Mouse (Mus musculus) olfactory bulb, adult 2 months (tissue): ENCODE measurements at regions not wholly inside any gene's neighbourhood (a gene's known extent, or its start where the extent isn't known, plus 50 kb on each side); places are given as distances from the start of the nearest gene placed in this dataset.
A peak's percentile ranks its signal among the peaks of the same experiment; 100 is the strongest.

Experiments used
- H3K27ac ChIP-seq: fragments of 200-500 bp; 2 replicates; pipeline ENCODE4 v1.5.1; 2012; ENCODE audit warnings: low read depth, low read length; ENCODE audit not compliant: insufficient read depth
- H3K4me1 ChIP-seq: fragments of 200-500 bp; 2 replicates; pipeline ENCODE4 v1.6.1; 2012; ENCODE audit warnings: low read length; ENCODE audit not compliant: control insufficient read depth, insufficient read depth
- H3K4me3 ChIP-seq: fragments of 200-500 bp; 2 replicates; pipeline ENCODE4 v1.5.1; 2012; ENCODE audit warnings: mild to moderate bottlenecking, low read depth, low read length, moderate library complexity; ENCODE audit not compliant: insufficient read depth
- CTCF ChIP-seq: fragments of 200-500 bp; IDR thresholded peaks from 2 replicates; pipeline ENCODE4 v1.5.1; 2012; ENCODE audit warnings: low read depth, mild to moderate bottlenecking, low read length, moderate library complexity; ENCODE audit not compliant: insufficient read depth
- POLR2A ChIP-seq: fragments of 200-500 bp; IDR thresholded peaks from 2 replicates; pipeline ENCODE4 v1.6.1; 2012; ENCODE audit warnings: mild to moderate bottlenecking, low read depth, low read length, moderate library complexity; ENCODE audit not compliant: insufficient read depth
- WGBS: fragments of 180-500 bp; shearing (Covaris S2); methylation state at CpG from one replicate; pipeline ENCODE4 v1.1.7; 2018; 5-methylcytosine and 5-hydroxymethylcytosine counted together

DNA sequence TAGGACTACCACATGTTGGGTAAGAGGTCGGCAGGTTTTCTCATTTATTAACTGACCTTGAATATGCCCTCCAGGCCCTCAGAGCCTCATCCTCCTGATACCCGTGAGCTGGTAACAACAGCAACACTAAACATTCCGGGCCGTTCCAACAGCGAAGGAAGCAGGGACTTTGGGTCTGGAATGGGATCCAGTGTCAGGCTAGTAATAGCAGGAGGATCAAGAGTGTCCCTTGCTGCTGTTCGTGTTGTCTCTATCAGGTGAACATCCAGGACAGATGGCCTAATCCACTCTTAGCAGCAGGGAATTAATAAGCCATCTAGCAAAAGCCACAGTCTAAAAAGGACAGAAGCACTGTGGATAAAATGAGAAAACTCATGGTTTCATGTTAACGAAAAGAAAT is 106.7 kb downstream of the Cpeb2 start:
- H3K4me1 ChIP-seq: peaks cover 3% of the 10 kb centered on the region
- H3K27ac ChIP-seq: no peak overlapping the region
- TF ChIP-seq CTCF (no peak), POLR2A (no peak)
- WGBS: 94% methylated on average over 7 of the region's 7 CpGs
- no peak overlapping the region for H3K4me3 ChIP-seq

- Histone ChIP-seq H3K4me1 (peaks cover 3% of the 10 kb centered on the region), H3K27ac (no peak overlapping the region), H3K4me3 (no peak overlapping the region)
- 84% methylated on average over 2 of the region's 2 CpGs for WGBS
- TF ChIP-seq POLR2A: no peak
- TF ChIP-seq CTCF: no peak
Observed at GRCm38 (mm10) chr5:43341475-43341874, 108.5 kb downstream of the Cpeb2 start.

DNA sequence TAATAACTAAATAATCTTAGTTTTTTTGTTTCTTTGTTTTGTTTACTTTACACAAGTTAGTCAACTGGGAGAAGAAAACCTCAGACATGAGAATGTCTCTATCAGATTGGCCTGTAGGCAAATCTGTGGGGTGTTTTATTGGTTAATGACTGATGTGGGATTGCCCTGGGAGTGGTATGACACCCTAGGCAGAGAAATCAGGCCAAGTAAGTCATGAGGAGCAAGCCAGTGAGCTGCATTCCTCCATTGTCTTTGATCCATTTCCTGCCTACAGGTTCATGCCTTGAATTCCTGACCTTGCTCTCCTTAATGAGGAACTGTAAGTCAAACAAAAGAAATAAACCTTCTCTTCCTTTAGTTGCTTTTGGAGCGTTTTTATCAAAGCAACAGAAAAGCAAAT is 111.5 kb downstream of the Cpeb2 start:
- H3K27ac ChIP-seq: no peak overlapping the region
- TF ChIP-seq CTCF: no peak
- no peak for TF ChIP-seq POLR2A
- no peaks in the 10 kb centered on the region for H3K4me1 ChIP-seq
- H3K4me3 ChIP-seq: no peak overlapping the region
- WGBS: 84% methylated on average over 1 of the region's 1 CpGs

GRCm38 (mm10) chr5:43350987-43351386 is 118.0 kb downstream of the Cpeb2 start:
- Histone ChIP-seq H3K4me3 (no peak overlapping the region), H3K4me1 (peaks cover 14% of the 10 kb centered on the region), H3K27ac (no peak overlapping the region)
- TF ChIP-seq CTCF: no peak
- TF ChIP-seq POLR2A: no peak
- 81% methylated on average over 2 of the region's 2 CpGs for WGBS

GRCm38 (mm10) chr5:43353021-43353990 is 120.3 kb downstream of the Cpeb2 start:
- peaks cover 14% of the 10 kb centered on the region for H3K4me1 ChIP-seq
- WGBS: 90% methylated on average over 23 of the region's 23 CpGs
- no peak overlapping the region for H3K27ac ChIP-seq
- no peak overlapping the region for H3K4me3 ChIP-seq
- TF ChIP-seq CTCF (no peak), POLR2A (no peak)

DNA sequence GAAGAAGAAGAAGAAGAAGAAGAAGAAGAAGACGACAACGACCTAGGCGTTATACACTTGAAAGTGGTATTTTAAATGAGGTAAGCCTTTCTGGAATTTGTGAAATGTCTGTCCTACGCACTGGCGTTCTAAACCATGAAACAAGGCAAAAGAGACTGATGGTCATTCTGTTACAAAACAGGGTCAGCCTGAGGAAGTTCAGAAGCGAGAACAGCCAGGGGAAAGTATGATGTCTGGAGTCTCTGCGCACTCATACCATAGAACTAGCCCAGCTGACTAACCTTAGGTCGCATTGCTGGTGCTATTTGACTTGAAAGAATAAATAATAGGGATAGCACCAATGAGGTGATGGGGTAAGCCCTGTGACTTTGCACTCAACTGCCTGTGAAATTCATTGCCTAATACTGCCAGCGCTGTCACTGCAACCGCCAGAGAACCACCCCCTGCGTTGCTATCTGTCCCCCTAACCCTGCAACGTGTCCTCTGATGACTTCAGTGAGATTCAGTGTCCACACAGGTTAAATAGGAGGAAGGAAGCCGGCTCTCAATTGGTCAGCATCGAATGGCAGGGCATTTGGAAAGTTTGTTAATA is 121.5 kb downstream of the Cpeb2 start:
- 54% methylated on average over 14 of the region's 14 CpGs for WGBS

GRCm38 (mm10) chr5:43355026-43355580 is 122.1 kb downstream of the Cpeb2 start:
- H3K4me3 ChIP-seq: peak overlapping the region; percentile 23
- peak overlapping the region; percentile 71; the same call in 1 of the 2 replicates for H3K27ac ChIP-seq
- TF ChIP-seq POLR2A (no peak), CTCF (no peak)
- peaks cover 16% of the 10 kb centered on the region for H3K4me1 ChIP-seq
- under 1% methylated on average over 12 of the region's 12 CpGs for WGBS

More for the DNA sequence above, 121.5 kb downstream of the Cpeb2 start:
- Histone ChIP-seq H3K27ac (no peak overlapping the region), H3K4me3 (no peak overlapping the region), H3K4me1 (peaks cover 16% of the 10 kb centered on the region)
- TF ChIP-seq CTCF (no peak), POLR2A (no peak)

- no peak for TF ChIP-seq CTCF
- TF ChIP-seq POLR2A: no peak
- Histone ChIP-seq H3K4me1 (peaks cover 16% of the 10 kb centered on the region), H3K27ac (no peak overlapping the region), H3K4me3 (no peak overlapping the region)
- 84% methylated on average over 16 of the region's 16 CpGs for whole genome bisulfite sequencing
Observed at GRCm38 (mm10) chr5:43355832-43356231, 122.9 kb downstream of the Cpeb2 start.

- 96% methylated on average over 5 of the region's 5 CpGs for WGBS
Observed at GRCm38 (mm10) chr5:43357100-43357680, 124.2 kb downstream of the Cpeb2 start.

More at GRCm38 (mm10) chr5:43357100-43357680, 124.2 kb downstream of the Cpeb2 start:
- no peak overlapping the region for H3K27ac ChIP-seq
- no peak for TF ChIP-seq POLR2A
- no peak for TF ChIP-seq CTCF
- H3K4me3 ChIP-seq: no peak overlapping the region
- peaks cover 16% of the 10 kb centered on the region for H3K4me1 ChIP-seq
